Mouse (Mus musculus) cerebellum, postnatal 36 days (tissue): Measurements from ENCODE around the gene Chchd1.
A peak's percentile ranks its signal among the peaks of the same experiment; 100 is the strongest.
"Not testable (repeated sequence)": the region's sequence is repeated elsewhere in the genome, so short reads cannot be mapped to it uniquely, and the experiment has no call there.

Experiments
- DNase-seq, 2 experiments: peaks; one replicate each; pipeline ENCODE4 v3.0.0; 2021 to 2022; ENCODE audit warnings: mixed read lengths in 2 of 2

Gene Chchd1

DNA sequence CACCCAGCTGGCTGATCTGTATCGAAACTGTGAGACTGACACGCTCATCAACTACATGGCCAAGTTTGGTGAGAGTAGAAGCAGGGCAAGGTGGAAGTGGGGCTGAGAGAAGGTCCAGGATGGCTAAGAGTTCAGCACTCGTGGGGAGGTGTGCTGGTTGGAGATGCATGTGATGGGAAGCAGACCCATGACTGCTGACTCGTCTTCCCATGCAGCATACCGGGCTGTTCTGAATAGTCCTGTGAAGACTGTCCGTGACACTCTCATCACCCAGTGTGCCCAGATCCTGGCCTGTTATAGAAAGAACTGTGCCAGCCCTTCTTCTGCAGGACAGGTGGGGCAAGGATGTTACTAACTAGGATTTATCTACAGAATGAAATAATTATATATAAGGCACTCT is 11.0 kb upstream of the Chchd1 start:
- no peak for DNase-seq

DNA sequence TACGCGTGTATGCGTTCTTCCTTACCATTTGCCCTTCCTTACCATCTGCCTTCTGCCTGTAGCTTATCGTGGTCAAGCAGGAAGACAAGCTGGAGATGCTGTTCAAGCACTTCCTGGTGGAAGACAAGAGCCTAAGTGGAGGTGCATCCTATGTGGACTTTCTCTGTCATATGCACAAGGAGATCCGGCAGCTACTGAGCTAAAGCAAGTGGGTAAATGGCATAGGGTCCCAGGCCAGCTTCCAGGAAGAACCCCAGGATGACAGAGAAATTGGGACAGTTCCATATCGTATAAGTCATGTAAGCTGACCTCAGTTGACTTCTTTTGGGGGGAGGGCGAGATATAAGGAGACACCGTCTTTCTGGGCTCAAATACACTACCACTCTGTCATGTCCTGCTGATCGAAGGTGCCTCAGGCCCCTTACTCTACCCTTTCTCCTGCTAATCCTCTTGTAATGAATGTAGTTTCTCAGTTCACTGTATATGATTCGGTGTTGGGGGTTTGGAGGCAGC is 9.2 kb upstream of the Chchd1 start:
- no peak for DNase-seq

DNA sequence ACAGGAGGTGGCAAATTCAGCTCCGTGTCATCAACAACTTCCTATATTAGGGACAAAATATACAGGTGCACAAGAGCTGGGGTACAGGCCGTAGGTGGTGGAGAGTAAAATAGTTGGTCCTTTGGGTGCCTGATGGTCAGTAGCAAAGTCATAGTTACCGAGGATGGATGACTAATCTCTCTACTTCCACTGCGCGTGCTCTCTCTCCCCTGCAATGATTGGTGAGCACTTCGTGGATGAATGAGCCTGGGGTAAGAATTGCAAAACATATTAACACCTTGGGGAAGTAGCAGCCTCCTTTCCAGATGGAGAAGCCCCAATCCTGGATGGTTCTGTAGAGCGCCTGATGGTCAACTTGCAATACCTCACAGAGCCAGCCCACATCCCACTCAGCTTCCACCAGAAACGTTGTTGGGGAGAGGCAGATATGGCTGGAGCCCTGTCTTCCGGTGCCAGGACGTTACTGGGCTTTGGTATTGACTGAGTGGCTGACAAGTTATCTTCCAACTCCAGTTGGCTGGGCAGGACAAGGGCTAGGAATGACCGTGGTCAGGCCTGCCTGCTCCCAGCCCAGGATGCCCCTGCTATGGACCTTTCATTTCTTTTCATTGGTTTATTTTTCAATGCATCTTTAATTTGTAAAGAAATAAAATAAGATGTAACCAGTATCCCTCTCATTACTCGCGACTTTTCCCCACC is 8.5 kb upstream of the Chchd1 start:
- DNase-seq: no peak

- peak; percentile 87 to 92 for DNase-seq
Observed at GRCm38 (mm10) chr14:20694884-20695760, 7.7 kb upstream of the Chchd1 start, which contains the start of gene Fut11. Gene Fut11 (plus strand): TSS chr14:20694968.

GRCm38 (mm10) chr14:20695761-20696520 is 6.9 kb upstream of the Chchd1 start:
- DNase-seq: peak; percentile 14 to 20

DNA sequence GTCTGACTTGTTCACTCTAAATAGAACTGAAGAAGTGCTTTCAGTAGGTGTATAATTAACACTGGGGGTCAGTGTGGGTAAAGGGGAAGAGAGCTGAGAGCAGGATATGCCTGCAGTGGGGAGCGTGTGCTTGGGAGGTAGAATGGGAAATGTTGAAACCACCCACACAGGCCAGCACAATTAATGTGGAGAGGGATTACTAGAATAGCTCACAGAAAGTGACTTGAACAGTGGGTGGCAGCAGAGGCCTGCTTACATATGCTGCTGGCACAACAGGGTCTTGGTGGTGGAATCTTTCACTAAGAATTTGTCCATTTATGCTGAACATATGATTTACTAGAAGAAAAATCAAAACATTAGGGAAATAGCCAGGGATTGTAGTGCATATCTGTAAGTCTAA is 5.8 kb upstream of the Chchd1 start:
- DNase-seq: peak; percentile 48

DNA sequence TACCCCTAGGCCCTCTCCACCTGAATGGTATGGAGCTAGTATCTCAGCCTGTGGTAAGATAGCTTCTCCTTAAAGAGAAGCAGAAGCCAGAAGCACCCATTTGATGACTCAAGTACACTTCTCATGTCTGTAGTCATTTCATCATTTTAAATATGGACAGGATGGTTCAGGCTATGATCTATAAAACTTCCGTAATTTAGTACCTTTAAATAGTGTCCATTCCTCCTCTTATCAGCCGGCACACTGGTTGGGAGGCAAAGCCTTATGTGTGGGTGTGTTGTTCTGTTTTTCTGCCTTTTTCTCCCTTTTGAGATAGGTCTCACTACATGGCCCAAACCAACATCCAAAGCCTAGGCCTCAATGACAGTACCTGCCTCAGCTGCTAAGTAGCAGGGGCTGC is 4.3 kb upstream of the Chchd1 start:
- DNase-seq: no peak

- DNase-seq: no peak
Observed at GRCm38 (mm10) chr14:20700362-20700761, 2.4 kb upstream of the Chchd1 start.

- DNase-seq: no peak
Observed at GRCm38 (mm10) chr14:20701554-20701953, 1.3 kb upstream of the Chchd1 start.

- no peak for DNase-seq
Observed at GRCm38 (mm10) chr14:20702096-20702740, 588 bp upstream of the Chchd1 start.

DNA sequence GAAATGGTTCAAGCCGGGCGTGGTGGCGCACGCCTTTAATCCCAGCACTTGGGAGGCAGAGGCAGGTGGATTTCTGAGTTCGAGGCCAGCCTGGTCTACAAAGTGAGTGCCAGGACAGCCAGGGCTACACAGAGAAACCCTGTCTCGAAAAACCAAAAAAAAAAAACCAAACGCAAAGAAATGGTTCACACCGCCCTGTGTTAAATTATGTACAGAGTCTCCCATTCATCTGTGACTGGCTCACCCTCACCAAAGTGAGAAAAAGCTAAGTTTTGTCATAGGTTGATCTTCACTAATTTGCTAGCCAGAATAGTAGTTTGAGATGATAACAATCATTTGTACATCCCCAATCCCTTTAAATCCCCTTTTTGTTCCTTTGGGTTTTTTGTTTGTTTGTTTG is 655 bp downstream of the Chchd1 start:
- DNase-seq: not testable (repeated sequence)

DNA sequence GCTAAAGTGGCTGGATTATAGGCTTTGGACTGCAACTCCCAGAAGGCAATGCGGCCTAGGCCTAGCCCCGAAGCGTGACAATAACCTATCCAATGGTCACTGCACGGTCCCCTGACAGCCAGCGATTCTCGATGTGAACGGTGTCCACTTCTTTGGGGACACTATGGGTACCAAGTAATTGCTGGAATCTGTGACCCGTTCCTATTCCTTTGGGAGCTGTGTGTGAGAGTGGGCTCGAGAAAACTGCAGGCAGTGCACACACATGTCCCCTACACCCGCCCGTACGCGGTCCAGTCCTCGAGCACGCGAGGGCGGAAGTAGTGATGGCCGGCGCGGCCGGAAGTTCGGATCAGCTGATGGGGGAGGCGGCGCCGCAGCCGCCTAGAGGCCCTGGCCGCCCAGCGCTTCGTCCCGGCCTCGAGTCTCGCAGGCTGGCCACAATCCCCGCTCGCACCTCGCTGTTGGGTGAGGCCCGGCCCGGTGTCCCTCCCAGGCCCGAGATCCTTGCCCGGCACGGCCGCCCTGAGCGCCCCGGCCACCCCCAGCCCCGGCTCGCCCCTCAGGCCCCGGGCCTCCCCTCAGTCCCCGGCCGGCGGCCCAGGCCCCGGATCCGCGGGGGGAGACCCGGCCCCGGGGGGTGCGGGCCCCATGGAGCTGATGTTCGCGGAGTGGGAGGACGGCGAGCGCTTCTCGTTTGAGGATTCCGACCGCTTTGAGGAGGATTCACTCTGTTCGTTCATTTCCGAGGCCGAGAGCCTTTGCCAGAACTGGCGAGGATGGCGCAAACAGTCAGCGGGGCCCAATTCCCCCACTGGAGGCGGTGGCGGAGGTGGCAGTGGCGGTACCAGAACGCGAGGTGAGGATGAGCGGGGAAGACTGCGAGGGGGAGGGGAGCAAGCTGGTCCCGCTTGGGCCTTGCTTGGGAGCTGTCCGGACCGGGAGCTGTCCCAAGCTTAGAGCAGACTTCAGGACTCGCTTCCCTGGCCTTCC is 4.7 kb downstream of the Chchd1 start, which contains the start of gene Zswim8:
TSS of gene Zswim8 (plus strand) at position 352 of the 990 bp plus-strand sequence.
- peak; percentile 91 for DNase-seq

DNA sequence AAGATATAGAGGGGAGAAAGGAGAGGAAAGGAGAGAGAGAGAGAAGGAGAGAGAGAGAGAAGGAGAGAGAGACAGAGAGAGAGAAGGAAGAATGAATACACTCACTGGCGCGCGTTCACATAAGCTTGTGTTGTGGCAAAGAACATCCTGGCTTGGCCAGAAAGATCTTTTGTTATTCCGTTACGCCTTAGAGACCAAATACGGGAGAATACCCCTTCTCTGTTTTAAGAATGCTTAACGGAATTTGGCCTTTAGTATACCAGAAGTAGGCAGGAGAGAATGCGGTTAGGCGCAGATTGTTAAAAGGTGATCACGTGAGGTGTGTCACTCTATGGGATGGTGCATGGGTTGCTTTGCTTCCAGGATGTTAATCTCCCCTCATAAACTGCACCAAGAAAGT is 5.4 kb downstream of the Chchd1 start:
- no peak for DNase-seq

GRCm38 (mm10) chr14:20713832-20714231 is 11.0 kb downstream of the Chchd1 start:
- DNase-seq: no peak

- no peak for DNase-seq
Observed at GRCm38 (mm10) chr14:20718443-20718842, 15.6 kb downstream of the Chchd1 start.

GRCm38 (mm10) chr14:20719767-20720166 is 17.0 kb downstream of the Chchd1 start:
- DNase-seq: no peak

DNA sequence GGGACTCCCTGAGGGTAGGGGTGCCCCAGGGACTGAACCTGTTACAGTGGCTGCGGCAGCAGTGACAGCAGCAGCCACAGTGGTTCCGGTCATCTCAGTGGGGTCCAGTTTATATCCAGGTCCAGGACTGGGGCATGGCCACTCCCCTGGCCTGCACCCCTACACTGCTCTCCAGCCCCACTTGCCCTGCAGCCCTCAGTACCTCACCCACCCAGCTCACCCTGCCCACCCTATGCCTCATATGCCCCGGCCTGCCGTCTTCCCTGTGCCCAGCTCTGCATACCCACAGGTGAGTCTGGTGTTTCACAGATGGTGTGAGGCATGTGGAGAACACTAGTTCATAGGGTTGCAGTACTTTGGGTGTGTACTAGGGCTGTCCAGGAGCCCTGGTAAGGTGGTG is 18.6 kb downstream of the Chchd1 start:
- no peak for DNase-seq

DNA sequence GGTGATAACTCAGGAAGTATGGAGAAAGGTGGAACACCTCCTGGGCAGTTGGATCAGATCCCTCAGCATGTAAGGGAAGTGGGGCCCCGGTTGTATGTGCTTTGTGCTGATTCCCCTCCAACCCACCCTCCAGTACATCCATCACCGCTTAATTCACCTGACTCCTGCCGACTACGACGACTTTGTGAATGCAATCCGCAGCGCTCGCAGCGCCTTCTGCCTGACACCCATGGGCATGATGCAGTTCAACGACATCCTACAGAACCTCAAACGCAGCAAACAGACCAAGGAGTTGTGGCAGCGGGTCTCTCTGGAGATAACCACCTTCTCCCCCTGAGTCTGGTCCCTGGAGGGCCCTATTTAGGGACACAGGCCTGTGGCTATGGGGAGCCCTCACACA is 20.2 kb downstream of the Chchd1 start:
- DNase-seq: no peak

GRCm38 (mm10) chr14:20724043-20724442 is 21.2 kb downstream of the Chchd1 start:
- DNase-seq: peak; percentile 73 to 75

DNA sequence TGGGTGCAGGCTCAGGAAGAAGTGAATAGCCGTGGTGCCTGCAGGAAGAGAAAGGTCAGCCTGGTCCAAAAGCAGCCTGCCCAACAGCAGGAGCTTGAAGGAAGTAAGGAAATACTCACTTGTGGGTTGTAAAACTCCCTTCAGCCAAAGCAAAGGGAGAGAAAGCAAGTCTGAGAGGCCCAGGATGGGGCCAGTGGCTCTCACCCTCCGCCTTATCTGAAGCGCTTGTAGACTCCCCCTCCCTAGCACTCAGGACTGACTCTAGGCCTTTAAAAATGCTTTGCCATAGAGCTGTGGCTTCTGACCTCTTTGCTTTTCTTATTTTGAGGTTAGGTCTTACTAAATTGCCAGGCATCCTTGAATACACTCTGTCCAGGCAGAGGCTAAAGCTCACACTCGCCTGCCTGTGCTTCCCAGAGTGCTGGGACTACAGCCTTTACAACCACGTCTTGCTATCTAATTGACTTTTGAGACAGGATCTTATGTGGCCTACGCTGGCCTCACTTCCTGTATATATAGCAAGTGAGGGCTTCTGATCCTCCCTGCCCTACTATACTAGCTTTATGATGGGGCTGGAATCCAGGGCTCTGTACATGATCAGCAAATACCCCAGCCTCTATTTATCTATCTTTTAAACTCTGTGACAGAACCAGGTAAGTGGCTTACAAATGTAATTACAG is 23.0 kb downstream of the Chchd1 start:
- DNase-seq: no peak

DNA sequence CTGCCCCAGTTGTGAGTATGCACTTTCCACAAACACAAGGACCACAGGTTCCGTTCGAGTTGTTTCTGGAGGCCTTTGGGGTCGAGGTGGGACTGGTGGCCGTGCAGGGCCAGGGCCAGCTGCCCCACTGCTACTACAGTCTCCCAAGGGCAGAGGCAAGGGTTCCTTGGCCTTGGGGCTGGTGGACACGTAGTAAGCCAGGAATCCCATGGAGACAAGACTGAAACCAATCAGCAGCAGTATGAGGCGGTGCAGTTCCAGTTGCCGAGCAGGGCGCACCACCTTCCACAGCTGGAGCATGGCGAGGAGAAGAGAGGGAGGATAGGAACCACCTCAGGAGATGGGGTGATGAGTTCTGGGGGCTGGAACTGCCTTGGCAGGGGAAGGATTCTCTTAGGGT is 27.1 kb downstream of the Chchd1 start:
- DNase-seq: no peak
